Mouse (Mus musculus): ENCODE measurements at regions not wholly inside any gene's neighbourhood (a gene's known extent, or its start where the extent isn't known, plus 50 kb on each side); places are given as distances from the start of the nearest gene placed in this dataset.

DNA sequence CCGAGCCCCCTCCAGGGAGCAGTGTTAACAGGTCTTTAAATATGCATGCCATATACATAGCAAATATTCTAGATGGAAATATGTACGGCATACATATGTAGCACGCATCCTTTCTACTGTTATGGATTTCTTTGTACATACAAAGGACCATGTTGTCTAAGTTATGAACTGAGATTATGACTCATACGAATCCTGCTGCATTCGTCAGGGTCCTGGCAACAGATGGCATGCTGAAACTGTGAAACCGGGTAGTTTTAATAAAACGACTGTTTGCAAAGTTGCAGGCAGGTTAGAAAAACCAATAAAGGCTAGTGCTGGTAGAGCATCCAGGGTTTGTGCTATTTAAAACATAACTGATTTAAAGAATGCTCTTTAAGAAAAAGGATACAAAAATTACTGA, 88.8 kb upstream of the Tlk1 start:
- peak; percentile 45 for DNase-seq (ENCODE audit: low read depth, low spot score)

DNA sequence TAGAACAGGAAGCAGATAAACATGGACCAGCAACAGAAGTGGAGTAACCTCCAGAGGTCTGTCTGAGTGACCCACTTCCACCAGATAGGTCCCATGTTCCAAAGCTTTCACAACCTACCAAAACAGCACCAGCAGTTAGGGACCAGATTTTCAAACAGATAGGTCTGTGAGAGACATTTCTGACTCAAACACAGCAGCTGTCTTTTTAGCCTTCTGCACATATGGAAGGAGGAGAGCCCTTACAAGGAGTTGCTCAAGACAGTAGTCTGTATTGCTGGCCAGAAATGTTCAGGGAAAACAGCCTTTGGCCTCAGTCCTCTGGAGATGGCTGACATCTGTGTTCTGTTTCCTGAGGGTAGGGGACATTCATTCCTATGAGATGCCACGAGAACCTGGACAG, 83.9 kb upstream of the Tlk1 start:
- no peak for DNase-seq (ENCODE audit: low read depth, low spot score)

DNA sequence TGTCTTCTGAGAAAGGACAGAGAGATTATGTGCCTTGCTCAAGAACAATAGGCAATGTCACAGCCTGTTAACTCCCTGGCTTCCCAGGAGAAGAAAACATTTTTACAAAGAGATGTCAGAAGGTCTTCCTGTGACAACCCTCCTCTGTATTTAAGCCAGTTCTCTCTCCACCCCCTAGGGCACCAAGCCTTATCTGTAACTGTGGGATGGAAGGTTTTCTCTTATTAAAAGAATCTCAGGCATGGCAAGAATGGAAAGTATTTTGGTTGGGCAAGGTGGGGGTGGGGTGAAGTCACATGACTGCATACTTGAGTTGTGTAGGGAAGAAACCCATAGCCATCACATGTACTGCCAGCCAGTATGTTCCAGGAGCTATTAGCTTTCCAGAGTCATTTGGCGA, 83.1 kb upstream of the Tlk1 start:
- DNase-seq (ENCODE audit: low read depth, low spot score) = peak; percentile 74

DNA sequence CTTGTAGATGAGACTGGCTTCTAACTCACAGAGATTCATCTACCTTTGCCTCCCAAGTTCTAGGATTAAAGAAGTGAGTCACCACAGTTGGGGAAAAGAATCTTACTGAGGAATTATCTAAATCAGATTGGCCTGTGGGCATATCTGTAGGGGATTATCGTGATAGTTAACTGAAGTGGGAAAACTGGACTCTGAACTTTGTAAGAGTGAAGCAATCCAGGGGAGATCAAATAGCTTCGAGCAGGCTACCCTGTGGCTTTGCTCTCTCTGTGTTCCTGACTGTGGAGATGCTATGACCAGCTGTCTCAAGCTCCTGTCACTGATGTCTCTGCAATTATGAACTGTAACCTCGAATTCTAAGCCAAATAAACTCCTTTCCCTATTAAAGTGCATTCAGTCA, 80.7 kb upstream of the Tlk1 start:
- no peak for DNase-seq (ENCODE audit: low read depth, low spot score)

DNA sequence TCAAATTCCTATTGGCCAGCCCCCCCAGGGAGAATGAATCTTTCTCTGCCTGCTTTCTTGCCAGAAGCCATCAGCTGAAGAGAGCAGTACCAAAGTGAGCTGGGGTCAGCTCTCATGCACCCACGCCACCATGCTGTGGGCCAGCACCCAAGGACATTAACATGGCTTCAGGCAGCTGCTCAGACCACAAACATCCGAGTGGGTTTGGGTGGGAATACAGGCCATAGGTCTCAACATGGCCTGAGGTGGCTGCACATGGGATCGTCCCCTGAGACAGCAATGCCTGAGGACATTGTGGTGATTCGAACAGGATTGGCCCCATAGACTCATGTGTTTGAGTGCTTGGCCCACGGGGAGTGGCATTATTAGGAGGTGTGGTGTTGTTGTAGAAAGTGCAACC, 78.9 kb upstream of the Tlk1 start:
- DNase-seq (ENCODE audit: low read depth, low spot score) = peak; percentile 38

DNA sequence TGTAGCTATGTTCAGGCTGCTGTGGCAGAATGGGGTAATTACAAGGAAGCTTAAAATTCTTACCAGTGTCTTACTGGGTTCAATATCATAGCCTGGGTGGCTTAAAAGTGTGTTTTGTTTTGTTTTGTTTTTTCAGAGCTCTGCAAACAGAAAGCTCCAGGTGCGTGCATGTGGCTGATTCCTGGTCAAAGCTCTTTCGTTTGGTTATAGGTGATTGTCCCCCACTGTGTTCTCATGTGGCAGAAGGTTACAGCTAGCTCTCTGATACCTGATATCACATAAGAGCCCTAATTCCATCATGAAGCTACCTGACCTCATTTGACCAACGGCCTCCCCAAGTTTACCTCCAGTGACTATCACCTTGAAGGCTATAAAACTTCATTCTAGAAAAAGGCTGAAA, 76.7 kb upstream of the Tlk1 start:
- no peak for DNase-seq (ENCODE audit: low read depth, low spot score)

GRCm38 (mm10) chr2:70901479-70901878, 76.0 kb upstream of the Tlk1 start:
- DNase-seq (ENCODE audit: low read depth, low spot score) = no peak

DNA sequence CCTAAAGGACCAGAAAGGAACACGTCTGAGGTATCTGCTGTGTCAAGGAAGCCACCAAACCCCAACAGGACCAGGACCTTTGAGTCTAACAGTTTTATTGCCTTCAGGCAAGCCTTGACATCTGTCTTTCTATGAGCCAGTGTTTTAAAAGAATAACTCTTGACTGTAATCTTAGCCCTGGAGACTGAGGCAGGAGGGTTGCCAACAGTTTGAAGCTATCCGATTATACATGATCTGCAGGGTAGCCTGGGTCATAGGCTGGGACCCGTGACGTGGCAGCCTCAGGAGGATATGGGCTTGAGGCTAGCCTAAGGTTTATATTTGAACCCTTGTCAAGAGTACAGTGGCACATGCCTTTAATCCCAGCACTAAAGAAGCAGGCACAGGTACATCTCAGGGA, 73.5 kb upstream of the Tlk1 start:
- no peak for DNase-seq (ENCODE audit: low read depth, low spot score)

GRCm38 (mm10) chr2:70898396-70898795, 72.9 kb upstream of the Tlk1 start:
- DNase-seq (ENCODE audit: low read depth, low spot score) = no peak

DNA sequence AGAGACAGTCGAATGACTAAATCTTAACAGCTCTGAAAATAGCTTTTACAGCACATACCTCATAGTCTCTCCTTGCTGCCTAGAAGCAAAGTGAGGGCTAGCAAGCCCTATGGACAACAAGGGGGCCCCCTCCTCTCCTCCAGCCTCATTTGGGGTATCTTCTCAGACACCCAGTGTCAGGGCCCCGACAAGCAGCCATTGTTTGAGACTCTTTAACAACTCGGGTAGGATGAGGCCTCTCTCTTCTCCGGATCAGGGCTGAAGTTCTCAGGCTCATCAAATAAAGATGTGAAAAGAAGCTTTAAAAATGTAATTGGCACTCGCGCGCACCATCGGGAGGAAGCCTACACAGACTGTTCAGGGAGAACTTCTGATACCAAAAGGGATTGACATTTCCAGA, 71.8 kb upstream of the Tlk1 start:
- no peak for DNase-seq (ENCODE audit: low read depth, low spot score)

- DNase-seq (ENCODE audit: low read depth, low spot score) = peak; percentile 10
These were observed 64.1 kb upstream of the Tlk1 start for GRCm38 (mm10) chr2:70889522-70890100.

DNA sequence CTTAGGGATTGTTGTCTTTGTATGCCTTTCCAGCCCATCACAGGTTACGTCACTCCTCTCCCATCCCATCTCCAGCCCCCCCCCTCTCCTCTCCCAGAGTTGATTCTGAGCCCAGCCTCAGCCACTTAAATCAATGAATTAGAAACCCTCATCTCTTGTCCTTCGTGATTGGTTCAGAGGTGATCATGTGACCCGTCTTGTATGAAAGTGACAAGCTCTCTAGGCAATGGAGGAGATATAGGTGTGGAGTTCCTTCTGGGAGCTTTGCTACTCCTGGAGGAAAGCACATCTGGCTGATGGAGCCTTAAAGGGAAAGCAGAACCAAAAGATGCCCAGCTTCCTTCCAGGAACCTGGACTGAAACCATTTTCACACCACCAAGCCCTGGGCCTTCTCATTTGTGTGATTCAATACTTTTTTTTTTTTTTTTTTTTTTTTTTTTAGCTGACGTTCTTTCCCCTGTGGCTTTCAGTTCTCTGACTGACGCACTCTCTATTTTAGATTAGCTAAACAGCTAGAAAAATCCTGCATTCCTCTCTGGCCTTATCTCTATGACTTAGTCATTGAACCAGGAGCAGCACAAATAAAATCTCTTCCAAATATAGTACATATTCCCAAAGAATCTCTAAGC, 63.4 kb upstream of the Tlk1 start:
- DNase-seq (ENCODE audit: low read depth, low spot score) = no peak

GRCm38 (mm10) chr2:70886831-70887230, 61.3 kb upstream of the Tlk1 start:
- no peak for DNase-seq (ENCODE audit: low read depth, low spot score)

DNA sequence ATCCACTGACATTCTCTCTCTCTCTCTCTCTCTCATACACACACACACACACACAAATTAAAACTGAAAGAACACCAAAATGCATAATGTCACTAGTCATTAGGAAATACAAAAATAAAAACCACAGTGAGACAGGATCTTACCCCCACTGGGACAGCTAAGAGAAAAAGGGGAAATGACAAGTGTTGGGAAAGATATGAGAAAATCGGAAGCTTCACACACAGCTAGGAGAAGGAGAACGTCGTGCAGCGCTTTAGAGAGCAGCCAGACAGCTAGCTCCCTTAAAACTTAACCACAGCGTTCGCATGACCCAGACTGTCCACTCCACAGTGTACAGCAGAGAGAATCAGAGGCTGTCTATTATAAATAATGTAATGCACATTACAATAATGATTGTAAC, 60.1 kb upstream of the Tlk1 start:
- DNase-seq (ENCODE audit: low read depth, low spot score) = no peak

- DNase-seq (ENCODE audit: low read depth, low spot score) = no peak
These were observed 52.0 kb upstream of the Tlk1 start for GRCm38 (mm10) chr2:70877333-70878080.

- no peak for DNase-seq (ENCODE audit: low read depth, low spot score)
These were observed 50.7 kb upstream of the Tlk1 start for GRCm38 (mm10) chr2:70876251-70876650.

All from 3T3-L1 (cell line).